Mouse (Mus musculus): ENCODE data around the gene Mrps2. TPM values are rescaled to one million over a fixed set of nuclear protein-coding genes. Genes with fewer than 3 reads are reported as not detected.

The Mrps2 gene
- 65.9 and 71.6 TPM in 2 replicates for polyA plus RNA-seq (2014; fragmentation: Nextera tagmentation; extraction: Ambion mirVana)

- peak; percentile 92 for ATAC-seq (ENCODE audit: low FRiP score)
- peak within 1 kb of the TSS; percentile 98 for H3K9ac ChIP-seq (ENCODE audit: low read length)
- H3K27me3 ChIP-seq (ENCODE audit: control insufficient read depth, insufficient read depth, low read length) = peaks cover 5% of the 10 kb centered on the region; the same call in 1 of the 2 replicates
- DNase-seq (ENCODE audit: low spot score, missing footprints) = peak; percentile 100
- no peak within 1 kb of the TSS for H3K27ac ChIP-seq (ENCODE audit: low read depth, low read length)
- H3K4me1 ChIP-seq (ENCODE audit: control insufficient read depth, insufficient read depth, low read length) = peaks cover 6% of the 10 kb centered on the region
- peaks cover 28% of the 10 kb centered on the region for H3K36me3 ChIP-seq (ENCODE audit: control insufficient read depth, insufficient read depth, low read length)
- WGBS = under 1% methylated on average over 46 of the region's 52 CpGs
- H3K4me2 ChIP-seq = peak within 1 kb of the TSS; percentile 87
- peaks cover 1% of the 10 kb centered on the region; the same call in 1 of the 2 replicates for H3K9me3 ChIP-seq (ENCODE audit: control insufficient read depth, low read length)
- peak within 1 kb of the TSS; percentile 95 for H3K4me3 ChIP-seq (ENCODE audit: low read depth, low read length)
Measured at GRCm38 (mm10) chr2:28467860-28468485, at the start of gene Mrps2. Gene Mrps2, plus strand, starts transcription at chr2:28468066.

- WGBS = 16% methylated on average over 4 of the region's 4 CpGs
- H3K27ac ChIP-seq (ENCODE audit: low read depth, low read length) = no peak overlapping the region
- H3K9me3 ChIP-seq (ENCODE audit: control insufficient read depth, low read length) = no peaks in the 10 kb centered on the region
- H3K36me3 ChIP-seq (ENCODE audit: control insufficient read depth, insufficient read depth, low read length) = no peaks in the 10 kb centered on the region
- H3K9ac ChIP-seq (ENCODE audit: low read length) = no peak overlapping the region
- H3K4me1 ChIP-seq (ENCODE audit: control insufficient read depth, insufficient read depth, low read length) = no peaks in the 10 kb centered on the region
- no peaks in the 10 kb centered on the region for H3K27me3 ChIP-seq (ENCODE audit: control insufficient read depth, insufficient read depth, low read length)
- no peak overlapping the region for H3K4me3 ChIP-seq (ENCODE audit: low read depth, low read length)
- ATAC-seq (ENCODE audit: low FRiP score) (0 out of 2 replicates have a peak, but pooled peaks have one; percentile 40), DNase-seq (ENCODE audit: low spot score, missing footprints) (peak; percentile 98)
- no peak overlapping the region for H3K4me2 ChIP-seq
Measured at GRCm38 (mm10) chr2:28419898-28420297, 48.0 kb upstream of the Mrps2 start.

- Histone ChIP-seq H3K4me2 (no peak overlapping the region), H3K27ac (ENCODE audit: low read depth, low read length) (no peak overlapping the region), H3K9me3 (ENCODE audit: control insufficient read depth, low read length) (no peaks in the 10 kb centered on the region), H3K27me3 (ENCODE audit: control insufficient read depth, insufficient read depth, low read length) (no peaks in the 10 kb centered on the region), H3K4me3 (ENCODE audit: low read depth, low read length) (no peak overlapping the region), H3K4me1 (ENCODE audit: control insufficient read depth, insufficient read depth, low read length) (no peaks in the 10 kb centered on the region), H3K9ac (ENCODE audit: low read length) (no peak overlapping the region), H3K36me3 (ENCODE audit: control insufficient read depth, insufficient read depth, low read length) (no peaks in the 10 kb centered on the region)
- ATAC-seq (ENCODE audit: low FRiP score) (no peak), DNase-seq (ENCODE audit: low spot score, missing footprints) (peak; percentile 86)
- WGBS = 28% methylated on average over 3 of the region's 3 CpGs
Measured at GRCm38 (mm10) chr2:28423167-28423566, 44.7 kb upstream of the Mrps2 start.

- H3K4me2 ChIP-seq = no peak overlapping the region
- no peak overlapping the region for H3K9ac ChIP-seq (ENCODE audit: low read length)
- H3K27me3 ChIP-seq (ENCODE audit: control insufficient read depth, insufficient read depth, low read length) = no peaks in the 10 kb centered on the region
- H3K4me3 ChIP-seq (ENCODE audit: low read depth, low read length) = no peak overlapping the region
- WGBS = 86% methylated on average over 6 of the region's 6 CpGs
- no peak overlapping the region for H3K27ac ChIP-seq (ENCODE audit: low read depth, low read length)
- ATAC-seq (ENCODE audit: low FRiP score) = no peak
- no peaks in the 10 kb centered on the region for H3K36me3 ChIP-seq (ENCODE audit: control insufficient read depth, insufficient read depth, low read length)
- H3K9me3 ChIP-seq (ENCODE audit: control insufficient read depth, low read length) = no peaks in the 10 kb centered on the region
- DNase-seq (ENCODE audit: low spot score, missing footprints) = no peak
- H3K4me1 ChIP-seq (ENCODE audit: control insufficient read depth, insufficient read depth, low read length) = no peaks in the 10 kb centered on the region
Measured at GRCm38 (mm10) chr2:28427226-28427625, 40.6 kb upstream of the Mrps2 start.

- no peak for ATAC-seq (ENCODE audit: low FRiP score)
- H3K4me3 ChIP-seq (ENCODE audit: low read depth, low read length) = no peak overlapping the region
- WGBS = 63% methylated on average over 6 of the region's 6 CpGs
- H3K27ac ChIP-seq (ENCODE audit: low read depth, low read length) = no peak overlapping the region
- H3K9me3 ChIP-seq (ENCODE audit: control insufficient read depth, low read length) = no peaks in the 10 kb centered on the region
- no peaks in the 10 kb centered on the region for H3K36me3 ChIP-seq (ENCODE audit: control insufficient read depth, insufficient read depth, low read length)
- DNase-seq (ENCODE audit: low spot score, missing footprints) = no peak
- no peaks in the 10 kb centered on the region for H3K4me1 ChIP-seq (ENCODE audit: control insufficient read depth, insufficient read depth, low read length)
- H3K27me3 ChIP-seq (ENCODE audit: control insufficient read depth, insufficient read depth, low read length) = no peaks in the 10 kb centered on the region
- no peak overlapping the region for H3K9ac ChIP-seq (ENCODE audit: low read length)
- no peak overlapping the region for H3K4me2 ChIP-seq
Measured at GRCm38 (mm10) chr2:28430846-28431245, 37.0 kb upstream of the Mrps2 start.

- no peak for DNase-seq (ENCODE audit: low spot score, missing footprints)
- H3K27ac ChIP-seq (ENCODE audit: low read depth, low read length) = no peak overlapping the region
- WGBS = 67% methylated on average over 1 of the region's 1 CpGs
Measured at GRCm38 (mm10) chr2:28432811-28433210, 35.1 kb upstream of the Mrps2 start.

GRCm38 (mm10) chr2:28433512-28433911 is 34.4 kb upstream of the Mrps2 start:
- ATAC-seq (ENCODE audit: low FRiP score) (no peak), DNase-seq (ENCODE audit: low spot score, missing footprints) (no peak)
- H3K9me3 ChIP-seq (ENCODE audit: control insufficient read depth, low read length) = no peaks in the 10 kb centered on the region
- no peaks in the 10 kb centered on the region for H3K27me3 ChIP-seq (ENCODE audit: control insufficient read depth, insufficient read depth, low read length)
- H3K4me2 ChIP-seq = no peak overlapping the region
- no peak overlapping the region for H3K9ac ChIP-seq (ENCODE audit: low read length)
- no CpG with 5 or more reads among the region's 2 CpGs for WGBS
- no peaks in the 10 kb centered on the region for H3K36me3 ChIP-seq (ENCODE audit: control insufficient read depth, insufficient read depth, low read length)
- H3K4me3 ChIP-seq (ENCODE audit: low read depth, low read length) = no peak overlapping the region
- no peak overlapping the region for H3K27ac ChIP-seq (ENCODE audit: low read depth, low read length)
- no peaks in the 10 kb centered on the region for H3K4me1 ChIP-seq (ENCODE audit: control insufficient read depth, insufficient read depth, low read length)

More at GRCm38 (mm10) chr2:28432811-28433210, 35.1 kb upstream of the Mrps2 start:
- Histone ChIP-seq H3K36me3 (ENCODE audit: control insufficient read depth, insufficient read depth, low read length) (no peaks in the 10 kb centered on the region), H3K4me3 (ENCODE audit: low read depth, low read length) (no peak overlapping the region), H3K4me2 (no peak overlapping the region), H3K9ac (ENCODE audit: low read length) (no peak overlapping the region), H3K4me1 (ENCODE audit: control insufficient read depth, insufficient read depth, low read length) (no peaks in the 10 kb centered on the region), H3K9me3 (ENCODE audit: control insufficient read depth, low read length) (no peaks in the 10 kb centered on the region), H3K27me3 (ENCODE audit: control insufficient read depth, insufficient read depth, low read length) (no peaks in the 10 kb centered on the region)
- ATAC-seq (ENCODE audit: low FRiP score) = no peak

- 90% methylated on average over 11 of the region's 11 CpGs for WGBS
- no peak for ATAC-seq (ENCODE audit: low FRiP score)
- Histone ChIP-seq H3K4me3 (ENCODE audit: low read depth, low read length) (no peak overlapping the region), H3K27me3 (ENCODE audit: control insufficient read depth, insufficient read depth, low read length) (no peaks in the 10 kb centered on the region), H3K27ac (ENCODE audit: low read depth, low read length) (no peak overlapping the region), H3K9ac (ENCODE audit: low read length) (no peak overlapping the region), H3K4me2 (no peak overlapping the region), H3K4me1 (ENCODE audit: control insufficient read depth, insufficient read depth, low read length) (no peaks in the 10 kb centered on the region), H3K9me3 (ENCODE audit: control insufficient read depth, low read length) (no peaks in the 10 kb centered on the region), H3K36me3 (ENCODE audit: control insufficient read depth, insufficient read depth, low read length) (no peaks in the 10 kb centered on the region)
- no peak for DNase-seq (ENCODE audit: low spot score, missing footprints)
Measured at GRCm38 (mm10) chr2:28435401-28435800, 32.5 kb upstream of the Mrps2 start.

- Histone ChIP-seq H3K27me3 (ENCODE audit: control insufficient read depth, insufficient read depth, low read length) (no peaks in the 10 kb centered on the region), H3K4me1 (ENCODE audit: control insufficient read depth, insufficient read depth, low read length) (no peaks in the 10 kb centered on the region), H3K4me3 (ENCODE audit: low read depth, low read length) (no peak overlapping the region), H3K9ac (ENCODE audit: low read length) (no peak overlapping the region), H3K36me3 (ENCODE audit: control insufficient read depth, insufficient read depth, low read length) (no peaks in the 10 kb centered on the region), H3K4me2 (no peak overlapping the region), H3K9me3 (ENCODE audit: control insufficient read depth, low read length) (no peaks in the 10 kb centered on the region), H3K27ac (ENCODE audit: low read depth, low read length) (no peak overlapping the region)
- WGBS = 83% methylated on average over 6 of the region's 6 CpGs
- DNase-seq (ENCODE audit: low spot score, missing footprints) = no peak
- ATAC-seq (ENCODE audit: low FRiP score) = no peak
Measured at GRCm38 (mm10) chr2:28440842-28441241, 27.0 kb upstream of the Mrps2 start.
